Mouse (Mus musculus): ENCODE data around the gene Sox1.
A peak's percentile ranks its signal among the peaks of the same experiment; 100 is the strongest.

The Sox1 gene

DNA sequence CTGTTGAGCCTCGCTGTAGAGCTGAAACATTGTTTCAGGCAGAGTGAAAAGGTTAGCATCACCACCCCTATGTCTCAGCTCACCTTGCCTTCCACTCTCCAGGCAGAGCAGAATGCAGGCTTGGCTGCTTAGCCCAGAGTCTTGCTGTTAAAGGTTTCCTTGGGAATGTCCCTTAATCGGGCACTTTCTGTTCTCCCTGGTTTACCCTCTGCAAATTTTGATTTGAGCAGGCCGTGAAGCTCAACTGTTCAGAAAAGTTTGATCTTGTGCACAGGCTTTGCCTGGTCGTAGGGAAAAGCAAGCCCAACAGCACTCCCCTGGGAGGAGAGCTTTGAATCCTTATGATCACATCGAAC, 6.0 kb upstream of the Sox1 start:
- peak; percentile 40 for DNase-seq (ENCODE audit: low spot score)

DNA sequence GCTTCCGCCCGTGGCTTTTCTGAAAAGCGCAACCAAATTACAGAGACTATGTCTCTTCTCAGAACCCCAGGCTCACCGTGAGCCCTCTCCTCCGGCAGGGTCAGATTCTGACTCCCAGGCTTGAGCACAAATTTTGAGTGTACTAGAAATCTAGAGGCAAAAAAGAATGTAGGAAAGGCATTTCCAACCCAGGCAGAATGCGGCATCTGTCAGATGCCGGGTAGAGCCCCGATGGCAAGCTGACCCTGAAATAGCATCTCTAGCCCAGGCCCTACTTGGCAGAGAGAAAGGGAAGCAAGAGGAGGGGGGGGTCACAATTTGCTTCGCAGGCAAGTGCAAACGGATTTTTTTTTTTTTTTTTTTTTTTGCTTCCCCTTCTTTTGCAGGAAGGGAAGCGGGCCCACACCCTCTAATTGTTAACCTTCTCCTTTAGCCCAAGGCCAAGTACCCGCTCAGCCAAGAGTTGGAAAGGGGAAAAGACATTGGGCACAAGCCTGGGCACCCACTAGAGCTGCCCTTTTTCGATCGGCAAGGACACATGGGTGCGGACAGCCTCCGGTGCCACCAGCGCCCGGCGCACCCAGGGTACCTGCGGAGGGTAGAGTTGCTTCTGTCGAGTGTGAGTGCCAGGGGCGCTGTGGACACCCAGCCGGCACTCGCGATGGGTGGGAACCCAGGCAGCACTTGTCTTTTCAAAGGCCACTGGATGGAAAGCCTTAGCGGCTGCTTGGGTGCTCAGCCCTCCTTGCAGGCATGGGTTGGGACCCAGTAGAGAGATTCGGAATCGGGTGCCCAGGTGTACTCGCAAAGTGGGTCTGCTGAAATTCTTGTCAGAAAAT, 5.1 kb upstream of the Sox1 start:
- DNase-seq (ENCODE audit: low spot score), result peak; percentile 31

DNA sequence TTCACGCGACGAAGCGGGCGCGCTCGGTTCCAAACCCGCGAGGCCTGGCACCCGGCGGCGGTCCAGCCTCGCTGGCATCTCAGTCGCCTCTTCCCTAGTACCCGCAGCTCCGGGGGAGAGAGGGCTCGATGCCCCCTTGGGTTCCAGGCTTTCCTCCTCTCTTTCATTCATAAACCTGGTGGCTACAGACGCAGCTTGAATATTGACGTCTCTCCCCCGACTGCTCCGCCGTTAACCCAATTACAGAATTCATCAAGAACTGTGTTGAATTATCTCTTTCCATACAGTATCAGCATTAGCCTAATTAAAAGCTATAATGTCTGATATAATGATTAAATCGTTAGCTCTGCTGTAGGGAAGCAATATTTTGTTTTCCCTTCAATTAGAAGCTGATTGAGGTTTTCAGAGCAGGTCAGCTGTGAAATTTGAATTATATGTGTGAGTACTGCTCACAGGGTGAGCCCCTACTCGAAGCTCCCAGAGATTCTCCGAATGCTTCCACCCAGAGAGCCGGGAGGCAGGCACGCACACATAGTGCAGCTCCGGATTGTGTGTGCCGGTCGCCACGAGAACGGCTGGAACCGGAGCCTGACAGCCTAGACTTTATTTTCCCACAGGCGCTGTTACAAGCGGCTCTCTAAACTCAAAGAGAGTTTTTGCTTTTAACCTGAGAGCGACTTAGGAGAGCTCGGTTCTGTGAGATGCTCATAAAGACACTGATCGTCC, 4.3 kb upstream of the Sox1 start:
- DNase-seq (ENCODE audit: low spot score), result peak; percentile 50

- peak; percentile 75 for DNase-seq (ENCODE audit: low spot score)
These were observed 3.5 kb upstream of the Sox1 start for GRCm38 (mm10) chr8:12391366-12392250.

- no peak for DNase-seq (ENCODE audit: low spot score)
These were observed 2.3 kb upstream of the Sox1 start for GRCm38 (mm10) chr8:12392801-12393200.

- no peak for DNase-seq (ENCODE audit: low spot score)
These were observed 602 bp upstream of the Sox1 start for GRCm38 (mm10) chr8:12394385-12395000.

DNA sequence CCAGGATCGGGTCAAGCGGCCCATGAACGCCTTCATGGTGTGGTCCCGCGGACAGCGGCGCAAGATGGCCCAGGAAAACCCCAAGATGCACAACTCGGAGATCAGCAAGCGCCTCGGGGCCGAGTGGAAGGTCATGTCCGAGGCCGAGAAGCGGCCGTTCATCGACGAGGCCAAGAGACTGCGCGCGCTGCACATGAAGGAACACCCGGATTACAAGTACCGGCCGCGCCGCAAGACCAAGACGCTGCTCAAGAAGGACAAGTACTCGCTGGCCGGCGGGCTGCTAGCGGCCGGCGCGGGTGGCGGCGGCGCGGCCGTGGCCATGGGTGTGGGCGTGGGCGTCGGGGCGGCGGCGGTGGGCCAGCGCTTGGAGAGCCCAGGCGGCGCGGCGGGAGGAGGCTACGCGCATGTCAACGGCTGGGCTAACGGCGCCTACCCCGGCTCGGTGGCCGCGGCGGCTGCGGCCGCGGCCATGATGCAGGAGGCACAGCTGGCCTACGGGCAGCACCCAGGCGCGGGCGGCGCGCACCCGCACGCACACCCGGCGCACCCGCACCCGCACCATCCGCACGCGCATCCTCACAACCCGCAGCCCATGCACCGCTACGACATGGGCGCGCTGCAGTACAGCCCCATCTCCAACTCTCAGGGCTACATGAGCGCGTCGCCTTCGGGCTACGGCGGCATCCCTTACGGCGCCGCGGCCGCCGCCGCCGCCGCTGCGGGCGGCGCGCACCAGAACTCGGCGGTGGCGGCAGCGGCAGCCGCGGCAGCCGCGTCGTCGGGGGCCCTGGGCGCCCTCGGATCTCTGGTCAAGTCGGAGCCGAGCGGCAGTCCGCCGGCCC, 1.6 kb downstream of the Sox1 start:
- peak; percentile 62 for DNase-seq (ENCODE audit: low spot score)

DNA sequence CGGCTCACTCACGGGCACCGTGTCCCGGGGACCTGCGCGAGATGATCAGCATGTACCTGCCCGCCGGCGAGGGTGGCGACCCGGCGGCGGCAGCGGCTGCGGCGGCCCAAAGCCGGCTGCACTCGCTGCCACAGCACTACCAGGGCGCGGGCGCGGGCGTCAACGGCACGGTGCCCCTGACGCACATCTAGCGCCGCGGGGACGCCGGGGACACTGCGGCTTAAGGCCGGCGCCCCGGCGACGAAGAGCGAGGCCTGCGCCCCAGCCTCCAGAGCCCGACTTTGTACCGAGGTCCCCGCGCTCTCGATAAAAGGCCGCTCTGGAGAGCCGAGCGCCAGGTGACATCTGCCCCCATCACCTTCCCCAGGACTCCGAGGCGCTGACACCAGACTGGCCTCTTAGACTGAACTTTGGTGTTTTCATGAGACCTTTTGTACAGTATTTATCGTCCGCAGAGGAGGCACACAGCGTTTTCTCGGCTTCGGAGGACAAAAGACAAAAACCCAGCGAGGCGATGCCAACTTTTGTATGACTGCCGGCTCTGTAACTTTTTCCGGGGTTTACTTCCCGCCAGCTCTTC, 2.3 kb downstream of the Sox1 start:
- peak; percentile 46 for DNase-seq (ENCODE audit: low spot score)

- DNase-seq (ENCODE audit: low spot score), result peak; percentile 33
These were observed 3.2 kb downstream of the Sox1 start for GRCm38 (mm10) chr8:12398011-12398945.

DNA sequence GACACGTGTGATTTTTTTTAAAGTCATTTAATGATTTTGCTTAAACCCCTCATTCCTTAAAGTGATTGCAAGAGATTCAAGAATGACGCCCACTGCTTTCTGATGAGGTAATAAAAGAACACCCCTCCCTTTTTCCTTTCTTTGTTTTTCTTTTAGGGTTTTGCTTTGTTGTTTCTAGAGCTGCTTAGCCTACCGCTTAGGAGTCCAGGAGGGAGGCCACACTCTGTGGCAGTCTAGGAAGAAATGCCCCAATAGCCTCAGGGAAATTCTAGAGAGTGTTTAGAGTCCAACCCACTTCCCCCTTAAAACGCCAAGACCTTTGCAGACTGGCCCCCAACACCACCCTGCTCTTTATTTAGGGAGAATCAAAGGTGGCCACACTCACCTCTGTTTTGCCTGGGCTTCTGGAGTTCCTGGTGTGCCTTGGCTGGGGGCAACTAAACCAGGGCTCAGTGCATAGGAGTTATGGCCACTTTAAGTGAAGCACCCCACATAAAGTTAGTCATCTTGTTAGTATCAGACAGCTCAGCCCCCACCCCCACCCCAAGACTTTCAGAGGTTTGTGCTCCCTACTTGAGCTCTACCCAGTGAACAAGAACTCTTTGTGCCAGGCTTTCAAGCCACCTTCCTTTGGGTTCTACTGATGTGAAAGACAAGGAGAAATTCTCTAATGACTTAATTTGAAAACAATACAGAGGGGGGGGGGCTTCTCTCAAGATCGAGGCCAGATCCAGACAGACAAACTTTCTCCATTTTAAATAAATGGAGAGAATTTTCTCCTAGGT, 4.5 kb downstream of the Sox1 start:
- DNase-seq (ENCODE audit: low spot score), result peak; percentile 28

GRCm38 (mm10) chr8:12400611-12401390, 5.7 kb downstream of the Sox1 start:
- DNase-seq (ENCODE audit: low spot score), result peak; percentile 57

DNA sequence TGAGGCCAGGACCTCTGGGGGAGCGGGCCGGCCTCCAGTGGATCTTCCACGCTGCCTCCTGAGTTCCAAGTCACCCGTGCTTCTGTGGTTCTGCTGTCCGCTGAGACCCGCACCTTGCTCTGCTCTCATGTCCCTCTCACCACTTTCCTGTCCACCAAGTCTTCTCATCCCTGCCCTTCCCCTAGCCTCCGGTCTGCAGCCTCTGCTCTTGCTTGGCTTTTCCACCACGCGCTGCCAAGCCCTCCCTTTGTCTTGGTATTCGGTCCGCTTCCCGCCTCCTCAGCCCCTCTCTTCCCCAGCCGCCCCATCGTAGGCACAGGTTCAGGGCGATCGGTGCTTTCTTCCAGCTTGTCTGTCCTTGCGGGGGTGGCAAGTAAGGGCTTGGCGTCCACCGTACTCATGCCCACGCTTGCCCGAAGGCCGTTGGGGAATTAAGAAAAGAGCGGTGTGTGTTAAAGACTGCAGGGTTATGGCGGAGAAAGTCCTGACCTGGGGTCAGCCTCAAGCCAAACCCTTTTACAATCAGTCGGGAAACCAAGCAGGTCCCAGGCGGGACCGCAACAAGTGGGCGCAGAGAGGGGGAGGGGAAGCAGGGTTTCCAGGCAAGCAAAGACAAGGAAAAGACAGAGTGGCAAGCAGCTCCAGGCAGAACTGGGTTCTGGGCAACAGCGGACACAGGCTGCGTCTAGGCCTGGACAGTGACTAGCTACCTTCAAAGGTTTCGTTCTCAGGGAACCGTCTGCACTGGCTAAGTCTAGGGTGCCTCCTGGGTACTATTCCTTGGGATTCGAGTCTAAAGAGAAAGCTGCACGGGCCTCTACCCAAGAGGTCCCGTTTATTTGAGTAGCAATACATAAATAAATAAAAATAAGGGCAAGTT, 6.5 kb downstream of the Sox1 start:
- peak; percentile 62 for DNase-seq (ENCODE audit: low spot score)

GRCm38 (mm10) chr8:12402709-12403108, 7.6 kb downstream of the Sox1 start:
- DNase-seq (ENCODE audit: low spot score), result peak; percentile 23

DNA sequence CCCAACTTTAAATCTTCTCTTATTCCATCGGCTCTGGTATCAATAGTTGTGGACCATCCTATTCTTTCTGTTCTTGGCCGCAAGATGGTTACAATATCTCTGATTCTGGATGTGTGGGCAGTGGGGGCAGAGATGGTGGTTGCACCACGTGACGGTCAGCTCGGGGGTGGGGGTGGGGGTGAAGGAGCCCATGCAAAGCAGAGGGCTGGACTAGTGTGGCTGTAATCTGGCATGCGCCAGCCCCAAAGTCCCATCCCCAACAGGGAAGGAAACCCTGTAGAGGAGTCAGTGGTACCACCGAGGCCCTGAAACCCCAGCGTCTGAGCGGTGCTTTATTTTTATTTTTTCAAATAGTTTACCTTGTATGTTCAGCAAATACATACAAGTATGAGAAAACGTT, 12.9 kb downstream of the Sox1 start:
- no peak for DNase-seq (ENCODE audit: low spot score)

GRCm38 (mm10) chr8:12409976-12410375, 14.9 kb downstream of the Sox1 start:
- no peak for DNase-seq (ENCODE audit: low spot score)

- no peak for DNase-seq (ENCODE audit: low spot score)
These were observed 22.0 kb downstream of the Sox1 start for GRCm38 (mm10) chr8:12417056-12417455.

DNA sequence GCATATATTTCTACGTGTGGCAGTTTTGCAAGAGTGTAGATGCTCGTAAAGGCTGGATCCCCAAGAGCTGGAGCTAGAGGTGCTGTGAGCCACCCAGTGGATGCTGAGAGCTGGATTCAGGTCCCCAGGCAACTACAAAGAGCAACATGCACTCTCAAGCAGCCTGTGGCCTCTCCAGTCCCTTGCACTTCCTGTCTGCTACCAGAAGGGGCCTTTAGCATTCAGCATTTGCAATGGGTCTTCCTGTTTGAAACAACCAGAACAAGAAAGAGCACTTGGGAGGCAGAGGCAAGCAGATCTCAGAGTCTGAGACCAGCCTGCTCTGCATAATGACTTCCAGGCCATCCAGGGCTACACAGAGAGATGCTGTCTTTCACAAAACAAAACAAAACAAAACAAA, 25.4 kb downstream of the Sox1 start:
- no peak for DNase-seq (ENCODE audit: low spot score)
